Mouse (Mus musculus): ENCODE measurements at regions not wholly inside any gene's neighbourhood (a gene's known extent, or its start where the extent isn't known, plus 50 kb on each side); places are given as distances from the start of the nearest gene placed in this dataset.
A peak's percentile ranks its signal among the peaks of the same experiment; 100 is the strongest.
"Not testable (repeated sequence)": the region's sequence is repeated elsewhere in the genome, so short reads cannot be mapped to it uniquely, and the experiment has no call there.

GRCm38 (mm10) chr10:114265927-114266326 lies 536.2 kb downstream of the Trhde start:
- no peak overlapping the region for H3K9ac ChIP-seq (replicated peaks)
- no peaks in the 10 kb centered on the region for H3K27me3 ChIP-seq
- no peaks in the 10 kb centered on the region for H3K4me1 ChIP-seq
- no peaks in the 10 kb centered on the region for H3K9me3 ChIP-seq
- no peak overlapping the region for H3K4me3 ChIP-seq
- no peak overlapping the region for H3K27ac ChIP-seq (replicated peaks)
- H3K36me3 ChIP-seq: no peaks in the 10 kb centered on the region
- no peak overlapping the region for H3K4me2 ChIP-seq (replicated peaks)
- WGBS: 81% methylated on average over 4 of the region's 4 CpGs
- no peak for ATAC-seq (ENCODE audit: low FRiP score, low read depth)

GRCm38 (mm10) chr10:114241606-114242005 lies 560.5 kb downstream of the Trhde start:
- no peak for ATAC-seq (ENCODE audit: low FRiP score, low read depth)
- Histone ChIP-seq H3K9ac (replicated peaks) (no peak overlapping the region), H3K4me2 (replicated peaks) (no peak overlapping the region), H3K36me3 (no peaks in the 10 kb centered on the region), H3K9me3 (no peaks in the 10 kb centered on the region), H3K27ac (replicated peaks) (no peak overlapping the region), H3K4me1 (no peaks in the 10 kb centered on the region), H3K27me3 (no peaks in the 10 kb centered on the region), H3K4me3 (no peak overlapping the region)
- WGBS: 78% methylated on average over 4 of the region's 4 CpGs

- no peak overlapping the region for H3K27ac ChIP-seq (replicated peaks)
- WGBS: 54% methylated on average over 3 of the region's 3 CpGs
- H3K4me1 ChIP-seq: no peaks in the 10 kb centered on the region
- H3K9me3 ChIP-seq: no peaks in the 10 kb centered on the region
- H3K27me3 ChIP-seq: no peaks in the 10 kb centered on the region
- H3K36me3 ChIP-seq: no peaks in the 10 kb centered on the region
- no peak overlapping the region for H3K9ac ChIP-seq (replicated peaks)
- H3K4me2 ChIP-seq (replicated peaks): no peak overlapping the region
- no peak overlapping the region for H3K4me3 ChIP-seq
- ATAC-seq (ENCODE audit: low FRiP score, low read depth): no peak
These were observed 574.5 kb downstream of the Trhde start for GRCm38 (mm10) chr10:114227635-114228034.

- H3K9ac ChIP-seq (replicated peaks): no peak overlapping the region
- no peaks in the 10 kb centered on the region for H3K27me3 ChIP-seq
- no peak overlapping the region for H3K27ac ChIP-seq (replicated peaks)
- no peaks in the 10 kb centered on the region for H3K36me3 ChIP-seq
- no peaks in the 10 kb centered on the region for H3K4me1 ChIP-seq
- no peaks in the 10 kb centered on the region for H3K9me3 ChIP-seq
- WGBS: 95% methylated on average over 4 of the region's 4 CpGs
- H3K4me3 ChIP-seq: no peak overlapping the region
- ATAC-seq (ENCODE audit: low FRiP score, low read depth): no peak
- no peak overlapping the region for H3K4me2 ChIP-seq (replicated peaks)
These were observed 600.5 kb downstream of the Trhde start for GRCm38 (mm10) chr10:114201583-114201982.

- no peak overlapping the region for H3K27ac ChIP-seq (replicated peaks)
- no peaks in the 10 kb centered on the region for H3K4me1 ChIP-seq
- H3K4me3 ChIP-seq: no peak overlapping the region
- no peak overlapping the region for H3K4me2 ChIP-seq (replicated peaks)
- no peak overlapping the region for H3K9ac ChIP-seq (replicated peaks)
- H3K9me3 ChIP-seq: no peaks in the 10 kb centered on the region
- WGBS: 59% methylated on average over 2 of the region's 2 CpGs
- H3K27me3 ChIP-seq: no peaks in the 10 kb centered on the region
- no peaks in the 10 kb centered on the region for H3K36me3 ChIP-seq
- ATAC-seq (ENCODE audit: low FRiP score, low read depth): no peak
These were observed 601.2 kb downstream of the Trhde start for GRCm38 (mm10) chr10:114200939-114201338.

GRCm38 (mm10) chr10:114186287-114186686 lies 615.8 kb downstream of the Trhde start:
- no peaks in the 10 kb centered on the region for H3K27me3 ChIP-seq
- H3K4me2 ChIP-seq (replicated peaks): no peak overlapping the region
- H3K36me3 ChIP-seq: no peaks in the 10 kb centered on the region
- no peak overlapping the region for H3K9ac ChIP-seq (replicated peaks)
- no peak overlapping the region for H3K4me3 ChIP-seq
- WGBS: 90% methylated on average over 1 of the region's 1 CpGs
- H3K27ac ChIP-seq (replicated peaks): no peak overlapping the region
- H3K4me1 ChIP-seq: no peaks in the 10 kb centered on the region
- H3K9me3 ChIP-seq: no peaks in the 10 kb centered on the region
- ATAC-seq (ENCODE audit: low FRiP score, low read depth): 0 out of 2 replicates have a peak, but pooled peaks have one; percentile 39

GRCm38 (mm10) chr10:114143345-114143744 lies 658.8 kb downstream of the Trhde start:
- ATAC-seq (ENCODE audit: low FRiP score, low read depth); H3K27me3 ChIP-seq; H3K27ac ChIP-seq (replicated peaks); H3K36me3 ChIP-seq; H3K4me3 ChIP-seq; H3K4me2 ChIP-seq (replicated peaks); H3K9ac ChIP-seq (replicated peaks); H3K4me1 ChIP-seq; H3K9me3 ChIP-seq: not testable (repeated sequence)
- WGBS: 87% methylated on average over 9 of the region's 9 CpGs

GRCm38 (mm10) chr10:114137924-114138323 lies 664.2 kb downstream of the Trhde start:
- Histone ChIP-seq H3K27ac (replicated peaks) (no peak overlapping the region), H3K4me1 (no peaks in the 10 kb centered on the region), H3K27me3 (no peaks in the 10 kb centered on the region), H3K4me3 (no peak overlapping the region), H3K36me3 (no peaks in the 10 kb centered on the region), H3K9ac (replicated peaks) (no peak overlapping the region), H3K9me3 (no peaks in the 10 kb centered on the region), H3K4me2 (replicated peaks) (no peak overlapping the region)
- ATAC-seq (ENCODE audit: low FRiP score, low read depth): no peak
- 83% methylated on average over 1 of the region's 1 CpGs for WGBS

- Histone ChIP-seq H3K36me3 (no peaks in the 10 kb centered on the region), H3K9ac (replicated peaks) (no peak overlapping the region), H3K4me1 (no peaks in the 10 kb centered on the region), H3K9me3 (no peaks in the 10 kb centered on the region), H3K27ac (replicated peaks) (no peak overlapping the region), H3K4me3 (no peak overlapping the region), H3K27me3 (no peaks in the 10 kb centered on the region), H3K4me2 (replicated peaks) (no peak overlapping the region)
- ATAC-seq (ENCODE audit: low FRiP score, low read depth): peak; percentile 30; the same call in 1 of the 2 replicates
- WGBS: 61% methylated on average over 1 of the region's 1 CpGs
These were observed 665.0 kb downstream of the Trhde start for GRCm38 (mm10) chr10:114137095-114137494.

Measured in midbrain, embryonic 12.5 days (tissue).